Mouse (Mus musculus) 3134 (cell line): Measurements from ENCODE around the gene Olfr1350.
"Not testable (repeated sequence)": the region's sequence is repeated elsewhere in the genome, so short reads cannot be mapped to it uniquely, and the experiment has no call there.

Experiments used
- DNase-seq: peaks from one replicate; pipeline ENCODE4 v3.0.0-alpha.2; 2011; ENCODE audit warnings: low spot score; ENCODE audit not compliant: insufficient read length; ENCODE audit errors: extremely low read depth

Gene Olfr1350

DNA sequence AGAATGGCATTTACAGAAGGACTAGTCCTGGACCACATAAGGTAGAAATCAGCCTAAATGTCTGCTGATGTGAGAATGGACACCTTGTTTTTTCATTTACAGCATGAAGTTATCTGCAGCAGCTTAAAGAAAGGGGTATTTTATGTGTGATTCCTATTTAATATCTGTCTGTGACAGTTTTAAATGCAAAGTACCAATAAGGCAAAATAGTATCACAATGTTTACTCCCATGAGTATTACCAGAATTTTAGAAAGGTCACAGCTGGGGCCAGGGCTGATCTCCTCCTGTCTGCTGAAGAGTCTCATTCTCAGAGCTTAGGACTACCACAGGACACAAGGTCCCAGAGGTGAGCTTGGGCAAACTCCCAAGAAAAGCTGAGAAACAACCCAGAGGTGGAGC lies at the start of gene Olfr1350:
Gene Olfr1350, plus strand, starts transcription at position 301 of the 400 bp plus-strand sequence.
- no peak for DNase-seq

DNA sequence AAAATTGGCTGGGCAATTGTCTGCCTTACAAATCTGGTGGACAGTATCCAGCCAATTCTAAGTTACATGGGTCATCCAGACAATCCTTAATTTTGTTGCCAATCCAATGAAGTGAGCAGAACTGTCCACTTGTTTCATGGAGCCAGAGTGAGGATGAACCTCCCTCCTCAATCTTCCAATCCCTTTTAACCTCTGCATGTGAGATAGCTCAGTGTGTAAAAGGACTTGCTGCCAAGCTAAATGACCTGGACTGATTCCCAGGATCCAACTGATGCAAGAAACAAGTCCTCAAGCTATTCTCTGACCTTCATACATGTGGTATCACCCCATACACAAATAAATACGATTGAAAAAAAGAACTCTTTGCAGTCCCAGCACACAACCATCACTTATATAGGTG lies 43.0 kb upstream of the Olfr1350 start:
- DNase-seq, result no peak

DNA sequence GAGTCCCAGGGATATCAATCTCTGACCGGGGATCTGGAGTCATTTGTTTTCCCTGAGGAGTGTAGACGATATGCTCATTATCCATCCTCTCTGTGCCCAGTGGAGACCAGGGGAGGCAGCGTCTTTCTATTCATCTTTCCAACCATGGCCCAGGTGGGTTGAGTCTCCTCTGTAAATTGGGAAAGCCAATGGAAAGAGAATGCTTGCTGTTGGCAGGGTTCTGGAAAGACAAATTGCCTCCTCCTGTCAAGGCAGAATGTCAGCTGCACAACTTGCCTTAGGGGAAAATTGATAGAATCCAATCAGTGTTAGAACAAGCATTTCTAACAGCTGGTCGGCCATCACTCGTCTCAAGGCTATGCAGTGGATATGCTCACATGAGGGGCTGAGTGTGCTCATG lies 41.8 kb upstream of the Olfr1350 start, which contains the start of gene Olfr1349:
Gene Olfr1349, minus strand, starts transcription at position 101 of the 400 bp plus-strand sequence.
- no peak for DNase-seq

DNA sequence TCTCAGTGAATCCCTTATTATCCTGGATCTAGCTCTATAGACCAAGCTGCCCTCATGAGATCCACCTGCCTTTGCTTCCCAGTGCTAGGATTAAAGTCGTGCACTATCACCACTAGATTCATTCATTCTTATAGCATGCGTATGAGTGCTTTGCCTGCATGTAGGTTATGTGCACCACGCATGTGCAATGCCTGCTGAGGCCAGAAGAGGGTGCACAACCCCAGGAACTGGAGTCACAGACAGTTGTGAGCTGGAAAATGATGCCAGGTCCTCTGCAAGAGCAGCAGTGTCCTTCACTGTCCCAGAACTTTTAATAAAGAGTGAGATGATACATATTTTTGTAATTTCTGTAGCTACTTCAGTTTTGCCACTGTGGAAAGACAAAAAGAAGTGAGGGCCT lies 39.6 kb upstream of the Olfr1350 start:
- DNase-seq, result no peak

DNA sequence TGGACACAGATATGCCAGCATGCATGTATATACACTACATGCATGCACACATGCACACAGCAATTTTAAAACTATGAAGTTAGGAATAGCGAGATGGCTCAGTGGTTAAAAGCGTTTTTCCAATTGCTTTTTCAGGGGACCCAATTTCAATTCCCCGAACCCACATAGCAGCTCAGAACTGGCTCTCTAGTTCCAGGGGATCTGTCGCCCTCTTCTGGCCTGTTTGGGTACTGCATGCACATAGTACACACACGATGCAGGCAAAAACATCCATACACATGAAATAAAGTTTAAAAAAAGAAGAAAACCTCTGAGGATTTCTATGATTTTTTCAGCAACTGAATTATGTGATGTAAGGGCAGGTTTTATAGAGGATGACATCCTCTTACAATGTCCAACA lies 38.5 kb upstream of the Olfr1350 start:
- DNase-seq, result no peak

DNA sequence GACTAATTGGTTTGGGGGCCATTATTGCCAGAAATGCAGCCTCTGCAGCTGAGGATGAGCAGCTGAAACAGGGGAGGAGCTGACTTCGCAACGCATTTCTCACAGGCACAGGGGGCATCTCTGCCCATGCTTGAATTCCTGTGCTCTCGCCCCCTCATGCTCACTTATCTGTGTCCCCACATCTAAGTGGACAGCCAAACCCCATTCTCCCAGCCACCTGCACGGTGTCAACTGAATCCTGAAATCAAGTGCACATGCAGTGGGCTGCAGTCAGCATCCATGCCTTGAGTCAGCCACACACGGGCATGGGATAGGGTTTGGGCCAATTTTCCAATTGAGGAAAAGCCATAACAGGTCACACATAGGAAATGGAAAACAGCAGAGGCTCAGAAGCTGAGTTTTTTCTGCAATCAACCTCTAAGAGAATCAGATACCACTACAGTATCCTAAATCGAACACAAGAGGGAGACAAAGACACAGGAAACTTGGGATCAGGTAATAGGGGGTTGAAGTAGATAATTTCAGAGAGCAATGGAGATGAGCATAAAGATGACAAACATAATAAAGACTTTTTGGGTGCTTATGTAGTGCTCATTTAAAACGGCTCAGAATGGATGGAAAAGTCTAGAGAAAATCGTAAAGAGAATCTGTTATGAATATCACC lies 21.6 kb downstream of the Olfr1350 start:
- no peak for DNase-seq

DNA sequence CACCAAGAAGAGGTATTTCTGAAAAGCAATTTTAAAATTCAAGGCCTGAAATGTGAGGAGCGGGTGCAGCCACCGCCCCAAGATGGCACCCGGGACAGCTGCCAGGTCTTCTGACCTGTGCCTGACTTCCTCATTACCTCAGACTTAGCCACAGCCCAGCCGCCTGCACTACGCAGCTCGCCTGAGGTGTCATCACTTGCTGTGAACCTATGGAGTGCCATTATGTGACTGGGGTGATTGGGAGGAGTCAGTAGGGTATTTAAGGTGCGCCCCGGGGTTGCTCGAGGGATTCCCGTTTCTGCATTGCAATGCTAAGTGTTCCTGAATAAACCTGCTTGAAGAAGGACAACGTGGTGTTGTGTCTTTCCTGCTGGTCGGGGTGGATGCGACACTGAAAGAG lies 24.1 kb downstream of the Olfr1350 start:
- not testable (repeated sequence) for DNase-seq

DNA sequence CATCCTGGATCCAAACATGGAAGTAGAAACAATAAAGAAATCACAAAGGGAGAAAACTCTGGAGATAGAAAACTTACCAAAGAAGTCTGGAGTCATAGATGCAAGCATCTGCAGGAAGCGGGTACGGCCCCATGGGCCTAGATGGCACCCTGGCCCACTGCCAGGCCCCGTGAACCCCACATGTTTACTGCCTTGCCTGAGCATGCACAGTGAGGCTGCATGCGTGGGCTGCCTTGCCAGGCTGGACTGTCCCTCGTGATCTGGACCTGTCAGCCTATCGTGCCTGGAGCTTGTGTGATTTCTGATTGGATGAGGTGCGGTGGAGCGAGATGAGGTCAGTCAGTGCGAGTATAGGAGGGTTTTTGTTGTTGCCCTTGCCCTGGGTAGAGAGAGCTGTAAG lies 38.7 kb downstream of the Olfr1350 start:
- peak; percentile 75 for DNase-seq
